Comparison of ENCODE assay signal across 8 mouse cellular contexts in the genomic region with DNA sequence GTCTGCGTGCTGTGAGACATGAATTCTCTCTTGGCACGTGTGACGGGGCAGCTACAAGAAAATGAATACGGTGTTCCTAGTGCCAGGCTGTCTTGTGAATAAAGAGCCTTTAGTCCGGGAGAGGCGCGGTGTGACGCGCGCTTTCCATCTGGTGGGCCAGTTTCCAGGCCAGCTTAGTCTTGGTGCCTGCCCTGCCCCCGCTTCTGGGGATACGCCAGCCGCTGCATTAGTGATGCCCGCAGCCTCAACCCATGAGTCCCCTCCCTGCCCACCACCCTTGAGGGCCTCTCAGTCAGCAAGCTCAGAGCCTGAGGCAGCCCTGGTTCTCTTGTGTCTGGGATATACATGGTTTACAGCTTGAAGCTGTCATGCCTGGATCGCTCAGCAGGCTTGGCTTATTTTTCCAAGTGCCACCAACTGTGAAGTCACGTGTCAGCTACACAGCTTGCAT. TPM values are rescaled to one million over a fixed set of nuclear protein-coding genes. Genes with fewer than 3 reads are reported as not detected.
A peak's percentile ranks its signal among the peaks of the same experiment; 100 is the strongest.
DNase-seq lines count a peak whose midpoint lies in the region; ATAC-seq and TF ChIP-seq lines count a peak whose summit lies in the region.

No protein-coding gene starts in this region.

- peak; percentile 37 for DNase-seq in ZHBTc4 (ENCODE audit: low read depth, low spot score)
- peak; percentile 94 to 95 for DNase-seq in cerebellum, postnatal 25 days
- DNase-seq in frontal cortex, postnatal 36 days (ENCODE audit: low spot score in 2 of 2): peak; percentile 90 to 94
- peak; percentile 88 to 92 for DNase-seq in layer of hippocampus, postnatal 10 days (ENCODE audit: low spot score in 2 of 2)
- DNase-seq in lung, embryonic 14.5 days: peak; percentile 84
- DNase-seq in retina, postnatal 1 day: peak; percentile 97

- under 1% methylated on average over 16 of the region's 16 CpGs for WGBS in hindbrain, embryonic 12.5 days
- WGBS in lung, embryonic 14.5 days: 3% methylated on average over 16 of the region's 16 CpGs

- H3K9me3 ChIP-seq in hindbrain, embryonic 12.5 days (replicated peaks): peaks cover 6% of the 10 kb centered on the region; the same call in 1 of the 2 replicates
- peaks cover 7% of the 10 kb centered on the region; the same call in 1 of the 2 replicates for H3K9me3 ChIP-seq in lung, embryonic 14.5 days (ENCODE audit: low read depth, low read length)

- H3K9ac ChIP-seq in hindbrain, embryonic 12.5 days: peak overlapping the region; percentile 2
- peak overlapping the region; percentile 28 for H3K9ac ChIP-seq in lung, embryonic 14.5 days

- ATAC-seq in hindbrain, embryonic 12.5 days (ENCODE audit: low FRiP score): peak; percentile 94
- peak; percentile 80 for ATAC-seq in lung, embryonic 14.5 days (ENCODE audit: insufficient read depth)
- no peak for ATAC-seq in CD4-positive, CD25-positive, alpha-beta regulatory T cell, adult 4 months

- peak overlapping the region; percentile 53 for H3K4me2 ChIP-seq in hindbrain, embryonic 12.5 days (replicated peaks)
- peak overlapping the region; percentile 58 for H3K4me2 ChIP-seq in lung, embryonic 14.5 days

- peaks cover 24% of the 10 kb centered on the region for H3K4me1 ChIP-seq in hindbrain, embryonic 12.5 days
- H3K4me1 ChIP-seq in lung, embryonic 14.5 days (ENCODE audit: insufficient read depth): peaks cover 4% of the 10 kb centered on the region; the same call in 1 of the 2 replicates

- no peak for TF ChIP-seq CTCF in lung, embryonic 14.5 days (IDR thresholded peaks at IDR 0.05; ENCODE audit: low read depth)

- peak overlapping the region; percentile 86 for H3K27ac ChIP-seq in hindbrain, embryonic 12.5 days
- peak overlapping the region; percentile 80 for H3K27ac ChIP-seq in lung, embryonic 14.5 days (ENCODE audit: low read depth)

- no peaks in the 10 kb centered on the region for H3K36me3 ChIP-seq in hindbrain, embryonic 12.5 days
- H3K36me3 ChIP-seq in lung, embryonic 14.5 days (ENCODE audit: insufficient read depth): no peaks in the 10 kb centered on the region

- peak overlapping the region; percentile 22 for H3K4me3 ChIP-seq in hindbrain, embryonic 12.5 days
- peak overlapping the region; percentile 13 for H3K4me3 ChIP-seq in lung, embryonic 14.5 days (ENCODE audit: low read depth, low read length)

- peaks cover 15% of the 10 kb centered on the region; the same call in 1 of the 2 replicates for H3K27me3 ChIP-seq in hindbrain, embryonic 12.5 days
- H3K27me3 ChIP-seq in lung, embryonic 14.5 days (ENCODE audit: insufficient read depth, low read length): no peaks in the 10 kb centered on the region

RNA-seq across cellular contexts. Expression of a gene that starts 48.5 kb away (rescaled TPM):
- polyA plus RNA-seq in hindbrain, embryonic 12.5 days (2016; fragmentation: Nextera tagmentation; extraction: Ambion mirVana): 15.6 and 17.0 TPM in 2 replicates
- 10 to 100 TPM; 90.3 to 92.9 TPM for total RNA-seq in layer of hippocampus, postnatal 10 days (2021)
- polyA plus RNA-seq in lung, embryonic 14.5 days (2014; fragmentation: Nextera tagmentation; extraction: Ambion mirVana): 37.0 and 37.7 TPM in 2 replicates
- 10 to 100 TPM; 21.1 to 34.3 TPM for polyA plus RNA-seq in CD4-positive, CD25-positive, alpha-beta regulatory T cell, adult 4 months (2017; shearing (Covaris generic))

Comparison
In these comparisons a context has a peak if more than half of its experiments do, and no peak if none do; other contexts are left out.
1. DNase-seq: peak in every context shown above with its lines; median percentile 97 in retina, postnatal 1 day; 94 in cerebellum, postnatal 25 days; 92 in frontal cortex, postnatal 36 days; 90 in layer of hippocampus, postnatal 10 days; 84 in lung, embryonic 14.5 days; 37 in ZHBTc4.